Comparison of ENCODE assay signal across 10 mouse cellular contexts in the genomic region with DNA sequence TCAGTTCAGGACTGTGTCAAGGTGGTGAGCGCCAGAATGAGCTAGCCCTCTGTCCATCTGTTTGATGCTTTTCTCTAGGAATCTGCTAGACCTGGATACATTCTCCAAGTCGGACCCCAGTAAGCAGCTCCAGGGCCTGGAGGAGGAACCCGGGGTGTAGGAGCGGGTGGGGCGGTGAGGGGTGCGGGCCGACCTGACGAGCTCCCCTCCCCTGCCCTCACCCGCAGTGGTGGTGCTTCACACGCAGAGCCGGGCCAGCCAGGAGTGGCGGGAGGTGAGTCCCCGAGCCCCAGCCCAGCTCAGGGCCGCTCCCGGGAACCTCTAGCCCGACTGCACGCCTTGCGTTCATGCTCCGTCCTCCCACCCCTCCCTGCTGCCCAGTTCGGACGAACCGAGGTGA. TPM values are rescaled to one million over a fixed set of nuclear protein-coding genes. Genes with fewer than 3 reads are reported as not detected.
A peak's percentile ranks its signal among the peaks of the same experiment; 100 is the strongest.
DNase-seq lines count a peak whose midpoint lies in the region; ATAC-seq and TF ChIP-seq lines count a peak whose summit lies in the region.
"Had no signal": no experiment of that assay in that cellular context is flagged by ENCODE, and none has a peak within 500 bp of the region (broad histone marks: within the 10 kb centered on the region; RNA-seq: fewer than 3 reads in every experiment).

No protein-coding gene starts in this region.

- DNase-seq in kidney, postnatal 0 days (ENCODE audit: low spot score), result no peak
- no peak for DNase-seq in kidney, postnatal 36 days
- DNase-seq in cerebellum, postnatal 10 days, result peak; percentile 50 to 57
- DNase-seq in hindbrain, embryonic 14.5 days (ENCODE audit: low spot score), result no peak
- no peak for DNase-seq in thymus, postnatal 0 days (ENCODE audit: low spot score)
- no peak for DNase-seq in adipocyte (ENCODE audit: low spot score)
- DNase-seq in heart, postnatal 25 days (ENCODE audit: low spot score), result no peak

- H3K4me3 ChIP-seq in kidney, postnatal 0 days (replicated peaks; ENCODE audit: low read depth, low read length), result no peak overlapping the region
- H3K4me3 ChIP-seq in hindbrain, embryonic 14.5 days (replicated peaks; ENCODE audit: low read length), result peak overlapping the region; percentile 36
- peak overlapping the region; percentile 10; the same call in 1 of the 2 replicates for H3K4me3 ChIP-seq in neural tube, embryonic 14.5 days (ENCODE audit: low read depth, low read length)

- TF ChIP-seq CTCF in kidney, postnatal 0 days (IDR thresholded peaks at IDR 0.05; ENCODE audit: low read depth), result no peak

- H3K36me3 ChIP-seq in kidney, postnatal 0 days (ENCODE audit: insufficient read depth, low read length), result 0 out of 2 replicates have a peak, but pooled peaks cover 2% of the 10 kb centered on the region
- H3K36me3 ChIP-seq in hindbrain, embryonic 14.5 days (replicated peaks; ENCODE audit: control insufficient read depth, insufficient read depth), result peaks cover 19% of the 10 kb centered on the region
- no peaks in the 10 kb centered on the region; the same call in 1 of the 2 replicates for H3K36me3 ChIP-seq in neural tube, embryonic 14.5 days (ENCODE audit: control insufficient read depth, insufficient read depth, low read length)

- intact Hi-C loops in heart, postnatal 25 days (cut with DNase I), result no loop called here

- no peak overlapping the region for H3K9ac ChIP-seq in kidney, postnatal 0 days (ENCODE audit: low read depth, low read length)
- H3K9ac ChIP-seq in hindbrain, embryonic 14.5 days, result peak overlapping the region; percentile 52
- no peak overlapping the region for H3K9ac ChIP-seq in neural tube, embryonic 14.5 days (replicated peaks; ENCODE audit: low read depth, low read length)

- ATAC-seq in kidney, postnatal 0 days (replicated peaks; ENCODE audit: low FRiP score, low read depth), result peak; percentile 22; the same call in 1 of the 2 replicates
- no peak; the same call in 1 of the 2 replicates for ATAC-seq in hindbrain, embryonic 14.5 days (ENCODE audit: low FRiP score)
- peak; percentile 21 for ATAC-seq in neural tube, embryonic 14.5 days (ENCODE audit: low read depth)

- no peak overlapping the region for H3K27ac ChIP-seq in kidney, postnatal 0 days
- H3K27ac ChIP-seq in hindbrain, embryonic 14.5 days, result no peak overlapping the region
- H3K27ac ChIP-seq in neural tube, embryonic 14.5 days (ENCODE audit: low read depth, low read length), result no peak overlapping the region
- H3K27ac ChIP-seq: macrophage had no signal

- no peaks in the 10 kb centered on the region for H3K4me1 ChIP-seq in kidney, postnatal 0 days (replicated peaks; ENCODE audit: insufficient read depth, low read length)
- H3K4me1 ChIP-seq in hindbrain, embryonic 14.5 days (replicated peaks; ENCODE audit: control insufficient read depth, insufficient read depth, low read length), result peaks cover 15% of the 10 kb centered on the region
- peaks cover 8% of the 10 kb centered on the region; the same call in 1 of the 2 replicates for H3K4me1 ChIP-seq in neural tube, embryonic 14.5 days (ENCODE audit: control insufficient read depth, insufficient read depth, low read length)

- peak overlapping the region; percentile 39 for H3K4me2 ChIP-seq in kidney, postnatal 0 days (ENCODE audit: low read length)
- peak overlapping the region; percentile 68 for H3K4me2 ChIP-seq in hindbrain, embryonic 14.5 days (replicated peaks)
- H3K4me2 ChIP-seq in neural tube, embryonic 14.5 days (ENCODE audit: low read depth, low read length), result 0 out of 2 replicates have a peak overlapping the region, but pooled peaks have one; percentile 18

- 1% methylated on average over 22 of the region's 22 CpGs for WGBS in kidney, postnatal 0 days
- under 1% methylated on average over 22 of the region's 22 CpGs for WGBS in hindbrain, embryonic 14.5 days
- under 1% methylated on average over 22 of the region's 22 CpGs for WGBS in neural tube, embryonic 14.5 days

- H3K27me3 ChIP-seq in kidney, postnatal 0 days (ENCODE audit: insufficient read depth, low read length), result peaks cover 19% of the 10 kb centered on the region; the same call in 1 of the 2 replicates
- peaks cover 44% of the 10 kb centered on the region for H3K27me3 ChIP-seq in hindbrain, embryonic 14.5 days (ENCODE audit: control insufficient read depth, insufficient read depth, low read length)
- H3K27me3 ChIP-seq in neural tube, embryonic 14.5 days (ENCODE audit: control insufficient read depth, insufficient read depth, low read length), result peaks cover 23% of the 10 kb centered on the region

- H3K9me3 ChIP-seq in kidney, postnatal 0 days (replicated peaks; ENCODE audit: low read length), result no peaks in the 10 kb centered on the region
- no peaks in the 10 kb centered on the region for H3K9me3 ChIP-seq in hindbrain, embryonic 14.5 days (ENCODE audit: control insufficient read depth, low read length)
- H3K9me3 ChIP-seq in neural tube, embryonic 14.5 days (ENCODE audit: control insufficient read depth, low read length), result no peaks in the 10 kb centered on the region

RNA-seq across cellular contexts. Expression of a gene that starts 0.9 kb away (rescaled TPM):
- not detected in 2 replicates for polyA plus RNA-seq in kidney, postnatal 0 days (2015; fragmentation: Nextera tagmentation; extraction: Ambion mirVana)
- 2.4 and 5.0 TPM in 2 replicates for polyA plus RNA-seq in hindbrain, embryonic 14.5 days (2014; fragmentation: Nextera tagmentation; extraction: Ambion mirVana)
- polyA plus RNA-seq in neural tube, embryonic 14.5 days (2014; fragmentation: Nextera tagmentation; extraction: Ambion mirVana), result 1.1 and 2.6 TPM in 2 replicates
- 0.14 and 0.48 TPM in 2 replicates for polyA plus RNA-seq in thymus, postnatal 0 days (2015; fragmentation: Nextera tagmentation; extraction: Ambion mirVana)
- not detected for total RNA-seq in heart, postnatal 25 days (2021)
- polyA plus RNA-seq: heart, postnatal 0 days; macrophage had no signal

RNA-seq across cellular contexts. Expression of a gene that starts 24.0 kb away (rescaled TPM):
- polyA plus RNA-seq in kidney, postnatal 0 days (2015; fragmentation: Nextera tagmentation; extraction: Ambion mirVana), result 12.2 and 12.5 TPM in 2 replicates
- 17.5 and 18.1 TPM in 2 replicates for polyA plus RNA-seq in hindbrain, embryonic 14.5 days (2014; fragmentation: Nextera tagmentation; extraction: Ambion mirVana)
- 14.3 and 17.8 TPM in 2 replicates for polyA plus RNA-seq in neural tube, embryonic 14.5 days (2014; fragmentation: Nextera tagmentation; extraction: Ambion mirVana)
- polyA plus RNA-seq in thymus, postnatal 0 days (2015; fragmentation: Nextera tagmentation; extraction: Ambion mirVana), result 19.8 and 20.5 TPM in 2 replicates
- 10 to 100 TPM; 12.7 to 15.8 TPM for total RNA-seq in heart, postnatal 25 days (2021)

RNA-seq across cellular contexts. Expression of a gene that starts 43.8 kb away (rescaled TPM):
- 14.0 TPM in 2 replicates for polyA plus RNA-seq in kidney, postnatal 0 days (2015; fragmentation: Nextera tagmentation; extraction: Ambion mirVana)
- 8.4 and 9.0 TPM in 2 replicates for polyA plus RNA-seq in hindbrain, embryonic 14.5 days (2014; fragmentation: Nextera tagmentation; extraction: Ambion mirVana)
- 7.6 and 8.9 TPM in 2 replicates for polyA plus RNA-seq in neural tube, embryonic 14.5 days (2014; fragmentation: Nextera tagmentation; extraction: Ambion mirVana)
- polyA plus RNA-seq in thymus, postnatal 0 days (2015; fragmentation: Nextera tagmentation; extraction: Ambion mirVana), result 14.1 and 14.3 TPM in 2 replicates
- 1 to 10 TPM; 4.4 to 4.8 TPM for total RNA-seq in heart, postnatal 25 days (2021)

RNA-seq across cellular contexts. Expression of a gene that starts 45.3 kb away (rescaled TPM):
- 30.5 and 33.7 TPM in 2 replicates for polyA plus RNA-seq in kidney, postnatal 0 days (2015; fragmentation: Nextera tagmentation; extraction: Ambion mirVana)
- polyA plus RNA-seq in hindbrain, embryonic 14.5 days (2014; fragmentation: Nextera tagmentation; extraction: Ambion mirVana), result 36.3 and 36.7 TPM in 2 replicates
- polyA plus RNA-seq in neural tube, embryonic 14.5 days (2014; fragmentation: Nextera tagmentation; extraction: Ambion mirVana), result 30.6 and 38.3 TPM in 2 replicates
- polyA plus RNA-seq in thymus, postnatal 0 days (2015; fragmentation: Nextera tagmentation; extraction: Ambion mirVana), result 37.5 and 37.7 TPM in 2 replicates
- 10 to 100 TPM; 13.1 to 15.4 TPM for total RNA-seq in heart, postnatal 25 days (2021)

Comparison
In these comparisons a context has a peak if more than half of its experiments do, and no peak if none do; other contexts are left out.
1. DNase-seq: peak in cerebellum, postnatal 10 days (2 of 2); none in kidney, postnatal 0 days (single experiment), kidney, postnatal 36 days (0 of 2), hindbrain, embryonic 14.5 days (single experiment), thymus, postnatal 0 days (single experiment), adipocyte (single experiment) and heart, postnatal 25 days (single experiment).
2. H3K4me2 ChIP-seq: peak in every context shown above with its lines; median percentile 68 in hindbrain, embryonic 14.5 days; 39 in kidney, postnatal 0 days; 18 in neural tube, embryonic 14.5 days.